Mouse (Mus musculus) cerebellum, postnatal 25 days (tissue): ENCODE measurements around the gene Cdip1.

Experiments used
- DNase-seq, 2 experiments: peaks; one replicate each; pipeline ENCODE4 v3.0.0; 2021; ENCODE audit warnings: mixed read lengths in 2 of 2

The Cdip1 gene

DNA sequence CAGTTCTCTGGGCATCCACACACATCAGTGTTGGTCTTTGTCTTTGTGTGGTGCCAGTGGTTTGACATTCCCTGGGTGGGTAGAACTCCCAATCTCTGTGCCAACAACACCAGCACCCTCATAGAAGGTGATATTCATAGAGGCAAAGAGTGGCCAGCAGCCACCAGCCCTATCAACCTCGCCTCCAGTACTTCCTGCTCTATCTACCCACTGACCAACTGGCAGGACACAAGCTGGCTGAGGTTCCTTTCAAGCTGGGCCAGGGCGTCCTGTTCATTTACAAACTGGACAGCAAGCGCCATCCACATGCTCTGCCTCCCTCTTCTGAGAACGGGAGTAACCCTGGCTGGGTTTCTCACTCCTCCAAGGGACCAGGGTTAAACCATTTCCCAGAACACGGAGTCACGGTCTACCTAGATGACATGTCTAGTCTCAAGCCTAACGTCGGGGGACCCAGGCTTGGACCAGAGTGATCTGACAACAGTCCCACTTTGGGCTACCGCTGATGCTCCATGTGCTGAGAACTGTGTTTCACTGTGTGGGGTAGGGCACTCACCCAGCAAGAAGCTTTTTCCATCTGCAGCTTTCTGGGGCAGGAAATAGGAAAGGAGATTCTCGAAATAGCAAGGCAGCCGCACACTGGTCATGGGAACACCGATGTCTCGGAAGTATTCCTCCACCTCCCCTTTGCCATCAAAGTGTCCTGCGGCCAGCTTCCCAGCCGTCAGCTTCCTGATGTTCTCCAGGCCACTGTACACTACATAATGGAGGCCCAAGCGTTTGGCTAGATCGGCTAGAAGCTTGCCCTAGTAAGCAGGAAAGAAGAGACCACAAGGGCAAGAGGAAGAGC is 76.0 kb downstream of the Cdip1 start:
- DNase-seq, result peak; percentile 66 to 71

DNA sequence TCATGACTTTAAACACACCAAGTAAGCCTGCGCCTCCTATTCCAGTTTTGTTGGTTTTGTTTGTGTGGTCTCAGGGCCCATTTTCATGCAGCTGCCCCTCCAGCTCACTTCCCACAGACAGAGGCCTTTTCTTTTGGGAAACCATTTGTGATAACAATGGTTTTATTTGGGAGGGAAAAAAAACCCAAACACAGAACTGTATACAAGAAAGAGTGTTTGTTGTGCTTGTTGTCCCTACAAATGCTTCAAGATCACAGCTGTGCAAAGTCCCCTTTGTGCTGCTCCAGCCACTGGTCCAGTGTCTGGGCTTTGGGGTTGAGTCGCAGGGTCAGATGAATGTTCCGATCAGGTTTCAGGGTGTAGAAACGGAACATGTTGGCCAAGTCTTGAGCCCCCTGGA is 78.9 kb downstream of the Cdip1 start:
- no peak for DNase-seq

DNA sequence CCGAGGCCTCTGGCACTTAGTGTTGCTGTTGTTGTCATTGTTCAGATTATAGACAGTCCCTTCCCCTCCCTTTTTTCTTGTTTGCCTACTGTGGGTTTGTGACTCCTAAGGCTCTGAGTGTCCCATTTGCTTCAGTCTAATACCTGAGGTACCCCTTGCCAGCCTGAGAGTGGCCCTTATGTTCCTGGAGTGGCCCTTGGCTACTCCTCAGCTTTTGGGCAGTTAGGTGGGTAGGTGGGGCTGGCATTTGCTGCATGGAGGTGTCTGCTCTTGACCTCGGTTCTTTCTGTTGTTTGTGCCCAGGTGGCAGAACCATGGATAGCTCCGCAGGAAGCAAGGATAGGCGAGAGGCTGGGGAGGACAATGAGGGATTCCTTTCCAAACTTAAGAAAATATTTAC is 84.6 kb downstream of the Cdip1 start:
- DNase-seq, result no peak

DNA sequence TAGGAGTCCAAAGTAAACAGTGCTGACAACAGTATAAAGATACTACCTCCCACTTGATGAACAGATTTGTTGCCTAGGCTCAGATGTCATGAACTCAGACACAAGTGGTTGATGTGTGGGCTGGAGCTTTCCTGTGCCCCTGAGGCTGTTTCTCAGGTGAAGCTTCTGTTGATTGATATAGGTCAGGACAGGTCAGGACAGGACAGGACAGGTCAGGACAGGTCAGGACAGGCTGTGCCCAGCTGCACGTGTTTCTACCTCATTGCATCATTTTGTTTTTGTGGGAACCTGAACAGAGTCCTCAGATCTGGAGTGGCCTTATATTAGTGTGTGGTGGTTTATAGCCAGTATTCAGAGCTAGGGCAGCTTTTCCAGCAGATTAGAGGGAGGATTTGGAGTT is 87.4 kb downstream of the Cdip1 start:
- DNase-seq, result no peak

DNA sequence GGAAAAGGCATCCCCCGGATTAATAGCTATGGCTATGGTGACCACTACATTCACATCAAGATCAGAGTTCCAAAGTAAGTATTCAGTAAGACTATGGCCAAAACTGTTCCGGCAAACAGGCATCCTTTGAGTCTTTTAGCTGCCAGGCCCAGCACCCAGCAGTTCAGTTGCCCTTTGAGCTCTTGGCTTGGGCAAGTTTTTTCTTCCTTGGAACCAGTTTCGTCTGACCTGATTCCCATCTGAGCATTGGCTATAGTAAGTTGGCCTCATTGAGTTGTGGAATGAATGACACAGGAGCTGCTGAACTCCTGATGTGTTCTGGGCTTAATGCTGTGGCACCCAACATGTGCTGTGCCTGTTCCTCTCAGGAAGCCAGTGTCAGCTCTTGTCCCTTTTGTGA is 88.9 kb downstream of the Cdip1 start:
- no peak for DNase-seq
